Mouse (Mus musculus): ENCODE data around the gene Atp5c1.

GRCm38 (mm10) chr2:10076675-10077074, 3.6 kb downstream of the Atp5c1 start:
- no peak for TF ChIP-seq EP300 (IDR thresholded peaks at IDR 0.05; ENCODE audit: low read depth)
- TF ChIP-seq CTCF (IDR thresholded peaks at IDR 0.05; ENCODE audit: low read depth), result no peak
